Mouse (Mus musculus): ENCODE measurements around the gene Slc2a12. TPM values are rescaled to one million over a fixed set of nuclear protein-coding genes. Genes with fewer than 3 reads are reported as not detected.

Slc2a12 gene
- total RNA-seq, 2 experiments from 2014 or later = 3.1 to 6.0 TPM

DNA sequence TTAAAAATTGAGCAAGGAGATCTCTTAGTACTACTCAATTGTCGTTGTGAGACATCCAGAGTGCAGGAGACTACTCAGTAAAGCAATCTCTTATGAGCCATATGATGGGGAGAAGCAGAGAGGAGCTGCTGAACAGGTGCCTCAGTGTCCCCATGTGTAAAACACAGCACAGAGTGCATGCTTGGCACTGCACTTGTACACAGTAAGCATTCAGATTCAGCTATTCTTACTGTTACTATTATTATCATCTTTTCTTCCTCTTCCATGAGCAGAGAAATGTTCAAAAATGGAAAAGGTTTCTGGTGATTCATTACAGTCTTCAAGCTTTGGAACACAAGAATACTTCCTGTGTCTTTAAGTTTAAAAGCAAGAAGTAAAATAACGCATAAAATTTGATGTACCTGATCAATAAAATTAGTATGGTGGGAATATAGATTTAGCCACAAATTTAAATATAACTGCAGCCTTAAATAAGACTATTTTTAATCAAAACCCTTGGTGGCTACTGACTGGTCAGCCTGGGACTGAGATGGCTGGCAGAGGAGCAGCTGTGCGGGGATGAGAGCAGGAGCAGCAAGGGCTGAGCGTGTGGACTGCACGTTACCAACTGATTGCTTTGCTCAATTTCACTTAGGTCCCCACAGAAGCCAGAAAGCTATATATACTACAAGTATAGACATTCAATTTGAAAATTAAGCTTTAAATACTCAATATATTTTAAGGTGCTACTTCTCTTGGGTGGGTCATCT, 76.1 kb downstream of the Slc2a12 start:
- H3K27ac ChIP-seq = peak overlapping the region; percentile 5; the same call in 1 of the 2 replicates
- no peak overlapping the region for H3K4me3 ChIP-seq
- DNase-seq (ENCODE audit: low spot score in 2 of 2) = peak in 1 of 2 experiments; percentile 8
- TF ChIP-seq CTCF (conservative IDR thresholded peaks at IDR 0.05) = no peak

DNA sequence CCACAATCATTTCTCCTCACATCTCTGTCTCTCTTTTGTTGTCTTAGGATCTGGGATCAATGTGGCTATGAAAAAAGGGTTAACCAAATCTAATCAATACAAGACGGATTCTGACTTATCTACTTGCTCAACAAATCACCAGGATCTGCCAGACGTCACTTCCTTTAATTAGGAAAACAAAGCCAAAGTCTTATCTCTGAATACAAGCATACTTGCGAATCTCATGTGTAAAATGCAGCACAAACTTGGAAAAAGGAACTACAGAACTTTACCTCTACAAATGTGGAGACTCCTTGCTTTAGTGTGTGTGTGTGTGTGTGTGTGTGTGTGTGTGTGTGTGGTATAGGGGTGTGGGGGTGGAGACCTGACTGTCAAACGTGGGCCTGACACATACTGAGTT, 80.4 kb downstream of the Slc2a12 start:
- DNase-seq (ENCODE audit: low spot score in 2 of 2) = no peak
- no peak overlapping the region for H3K4me3 ChIP-seq
- no peak overlapping the region for H3K27ac ChIP-seq
- TF ChIP-seq CTCF (conservative IDR thresholded peaks at IDR 0.05) = no peak

DNA sequence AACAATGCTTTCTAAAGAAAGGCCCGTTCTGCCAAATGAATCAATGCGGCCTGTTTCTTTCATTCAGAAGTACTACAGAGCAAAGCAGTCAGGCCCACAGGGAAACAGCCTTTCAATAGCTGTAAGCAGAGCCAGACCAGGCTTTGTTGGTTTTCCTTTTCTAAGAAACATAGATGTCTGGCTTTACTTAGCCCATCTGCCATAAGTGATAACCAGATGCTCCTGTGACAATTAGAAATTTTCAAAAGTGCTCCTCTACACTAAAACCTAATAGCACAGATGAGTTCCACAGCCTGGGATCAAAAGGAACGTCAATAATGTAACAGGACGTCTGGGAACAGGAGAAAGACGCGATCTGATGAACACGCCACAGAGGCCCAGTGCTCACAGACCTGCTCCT, 81.5 kb downstream of the Slc2a12 start:
- no peak for TF ChIP-seq CTCF (conservative IDR thresholded peaks at IDR 0.05)
- Histone ChIP-seq H3K27ac (no peak overlapping the region), H3K4me3 (no peak overlapping the region)
- no peak for DNase-seq (ENCODE audit: low spot score in 2 of 2)

- Histone ChIP-seq H3K27ac (no peak overlapping the region), H3K4me3 (no peak overlapping the region)
- no peak for TF ChIP-seq CTCF (conservative IDR thresholded peaks at IDR 0.05)
- no peak for DNase-seq (ENCODE audit: low spot score in 2 of 2)
Observed at GRCm38 (mm10) chr10:22728257-22728656, 83.4 kb downstream of the Slc2a12 start.

GRCm38 (mm10) chr10:22730266-22730991, 85.6 kb downstream of the Slc2a12 start:
- peak in 1 of 2 experiments; percentile 10 for DNase-seq (ENCODE audit: low spot score in 2 of 2)
- H3K4me3 ChIP-seq = peak overlapping the region; percentile 99
- no peak for TF ChIP-seq CTCF (conservative IDR thresholded peaks at IDR 0.05)

DNA sequence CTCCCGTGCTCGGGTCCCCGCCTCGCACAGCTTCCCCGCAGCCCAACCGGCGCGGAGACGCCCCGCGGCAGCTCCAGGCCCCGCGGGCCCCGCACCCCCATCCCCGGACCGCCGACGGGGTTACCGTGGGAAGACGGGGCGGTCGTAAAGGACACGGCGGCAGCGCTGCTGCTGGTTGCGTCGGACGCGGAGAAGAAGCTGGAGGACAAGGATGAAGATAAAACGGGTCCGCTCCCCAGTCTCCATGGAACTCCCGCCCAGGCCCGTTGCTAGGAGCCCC, 86.1 kb downstream of the Slc2a12 start:
- no peak for DNase-seq (ENCODE audit: low spot score in 2 of 2)
- H3K4me3 ChIP-seq = peak overlapping the region; percentile 99
- peak overlapping the region; percentile 100 for H3K27ac ChIP-seq
- no peak for TF ChIP-seq CTCF (conservative IDR thresholded peaks at IDR 0.05)

More at GRCm38 (mm10) chr10:22730266-22730991, 85.6 kb downstream of the Slc2a12 start:
- peak overlapping the region; percentile 100 for H3K27ac ChIP-seq

GRCm38 (mm10) chr10:22731272-22732093, 86.7 kb downstream of the Slc2a12 start, which contains the start of gene Tbpl1:
Tbpl1 (minus strand) TSS chr10:22731938.
- peak within 1 kb of the TSS; percentile 100 for H3K27ac ChIP-seq
- peak; percentile 53 for TF ChIP-seq CTCF (conservative IDR thresholded peaks at IDR 0.05)
- peak within 1 kb of the TSS; percentile 99 for H3K4me3 ChIP-seq
- peak; percentile 95 to 97 for DNase-seq (ENCODE audit: low spot score in 2 of 2)

GRCm38 (mm10) chr10:22732181-22732580, 87.4 kb downstream of the Slc2a12 start:
- H3K4me3 ChIP-seq = peak overlapping the region; percentile 99
- peak overlapping the region; percentile 100 for H3K27ac ChIP-seq
- DNase-seq (ENCODE audit: low spot score in 2 of 2) = peak in 1 of 2 experiments; percentile 6
- no peak for TF ChIP-seq CTCF (conservative IDR thresholded peaks at IDR 0.05)

- no peak for TF ChIP-seq CTCF (conservative IDR thresholded peaks at IDR 0.05)
- H3K27ac ChIP-seq = peak overlapping the region; percentile 88
- no peak overlapping the region for H3K4me3 ChIP-seq
Observed at GRCm38 (mm10) chr10:22745922-22746321, 101.1 kb downstream of the Slc2a12 start.

DNA sequence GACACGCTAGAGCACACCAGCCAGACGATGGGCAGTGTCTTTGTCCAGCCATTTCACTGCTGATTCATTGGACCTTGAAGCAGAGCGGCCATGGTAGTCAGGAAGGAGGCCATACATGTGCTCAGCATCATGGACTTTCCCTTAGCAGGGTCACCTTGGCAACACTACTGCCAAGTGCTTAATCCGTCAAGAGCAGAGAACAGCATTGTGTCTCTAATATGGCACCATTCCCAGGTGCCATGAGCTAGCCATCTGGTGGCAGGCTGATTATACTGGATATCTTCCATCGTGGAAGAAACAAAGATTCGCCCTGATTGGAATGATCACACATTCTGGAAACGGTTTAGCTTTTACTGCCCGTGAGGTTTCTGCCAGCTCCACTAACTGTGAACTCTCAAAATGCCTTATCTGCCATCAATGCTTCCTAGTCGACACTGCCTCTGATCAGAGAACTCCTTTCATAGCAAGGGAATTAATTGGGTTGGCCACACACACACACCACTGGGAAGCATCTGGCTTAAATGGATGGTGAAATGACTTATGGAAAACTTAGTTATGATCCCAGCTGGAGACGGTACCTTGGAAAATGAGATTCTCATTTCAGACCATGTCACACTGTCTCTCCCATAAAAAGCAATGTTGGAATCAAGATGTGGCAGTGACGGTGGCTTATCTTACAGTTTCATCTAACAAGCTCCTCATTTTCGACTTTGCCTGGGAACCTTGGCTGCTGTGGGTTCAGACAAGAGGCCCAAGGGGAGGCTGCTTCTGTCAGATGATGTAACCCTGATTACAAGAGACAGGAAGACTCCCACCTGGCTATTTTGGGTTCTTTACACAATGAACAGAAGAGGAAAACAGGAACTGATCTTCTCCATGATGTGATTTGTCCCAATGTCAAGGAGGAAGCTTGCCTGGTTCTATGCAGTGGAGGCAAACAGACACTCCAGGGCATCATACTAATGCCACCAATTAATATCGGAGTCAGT, 101.8 kb downstream of the Slc2a12 start:
- peak; percentile 74 to 79 for DNase-seq (ENCODE audit: low spot score in 2 of 2)
- TF ChIP-seq CTCF (conservative IDR thresholded peaks at IDR 0.05) = no peak

More at GRCm38 (mm10) chr10:22745922-22746321, 101.1 kb downstream of the Slc2a12 start:
- no peak for DNase-seq (ENCODE audit: low spot score in 2 of 2)

GRCm38 (mm10) chr10:22751175-22751682, 106.4 kb downstream of the Slc2a12 start:
- H3K4me3 ChIP-seq = no peak overlapping the region
- H3K27ac ChIP-seq = no peak overlapping the region
- no peak for TF ChIP-seq CTCF (conservative IDR thresholded peaks at IDR 0.05)
- DNase-seq (ENCODE audit: low spot score in 2 of 2) = no peak

More for the DNA sequence above, 101.8 kb downstream of the Slc2a12 start:
- peak overlapping the region; percentile 88 for H3K27ac ChIP-seq
- H3K4me3 ChIP-seq = no peak overlapping the region

Small RNA genes within 50 kb of the gene (microRNA-seq; reads per million reads assigned to microRNA genes)
- 0 to 0.18 reads per million in 2 experiments for gene Mir7663

Other genes with a start within 250 kb of the Slc2a12 start
- 10 to 100 TPM; 59.8 to 62.4 TPM for gene Tbpl1, start 86.9 kb downstream of the Slc2a12 start, total RNA-seq (2021)
- not detected for gene Tcf21, start 175.2 kb downstream of the Slc2a12 start, total RNA-seq (2021)